Mouse (Mus musculus): ENCODE data around the gene Npb.

- no peak for TF ChIP-seq CTCF (IDR thresholded peaks at IDR 0.05; ENCODE audit: low read depth)
- TF ChIP-seq EP300 (IDR thresholded peaks at IDR 0.05; ENCODE audit: low read depth): no peak
Observed at GRCm38 (mm10) chr11:120609250-120609649, 973 bp downstream of the Npb start.

Measured in liver, embryonic 14.5 days (tissue).